26 mouse cellular contexts compared by ENCODE assay signal in genomic region chr8:124724301-124724700, GRCm38 (mm10). TPM values are rescaled to one million over a fixed set of nuclear protein-coding genes. Genes with fewer than 3 reads are reported as not detected.
DNase-seq lines count a peak whose midpoint lies in the region; ATAC-seq lines count a peak whose summit lies in the region.
"Had no signal": no experiment of that assay in that cellular context is flagged by ENCODE, and none has a peak within 500 bp of the region (broad histone marks: within the 10 kb centered on the region; RNA-seq: fewer than 3 reads in every experiment).

No protein-coding gene starts in this region.

- no peaks in the 10 kb centered on the region for H3K27me3 ChIP-seq in kidney, embryonic 14.5 days (ENCODE audit: control insufficient read depth, insufficient read depth, low read length)
- H3K27me3 ChIP-seq: embryonic facial prominence, embryonic 13.5 days; forebrain, embryonic 12.5 days; forebrain, embryonic 15.5 days; heart, embryonic 12.5 days; heart, embryonic 15.5 days had no signal

- H3K4me2 ChIP-seq in kidney, embryonic 14.5 days (replicated peaks; ENCODE audit: low read depth, low read length): no peak overlapping the region
- H3K4me2 ChIP-seq: embryonic facial prominence, embryonic 13.5 days; forebrain, embryonic 12.5 days; forebrain, embryonic 15.5 days; heart, embryonic 12.5 days; heart, embryonic 15.5 days; hindbrain, embryonic 14.5 days had no signal

- H3K4me3 ChIP-seq in kidney, embryonic 14.5 days (ENCODE audit: low read length): no peak overlapping the region
- H3K4me3 ChIP-seq: embryonic facial prominence, embryonic 10.5 days; embryonic facial prominence, embryonic 13.5 days; erythroblast, embryonic 14.5 days; forebrain, embryonic 12.5 days; forebrain, embryonic 15.5 days; heart, embryonic 12.5 days; heart, embryonic 15.5 days had no signal

- H3K27ac ChIP-seq in kidney, embryonic 14.5 days (ENCODE audit: low read depth, low read length): no peak overlapping the region
- H3K27ac ChIP-seq: embryonic facial prominence, embryonic 10.5 days; embryonic facial prominence, embryonic 13.5 days; forebrain, embryonic 12.5 days; forebrain, embryonic 15.5 days; heart, embryonic 15.5 days; hindbrain, embryonic 14.5 days had no signal

- DNase-seq in kidney, adult 8-10 months: peak; percentile 14 to 25
- peak; percentile 20 to 28 for DNase-seq in kidney, postnatal 36 days
- no peak for DNase-seq in kidney, adult 11 months
- DNase-seq in A20 (ENCODE audit: low read depth, low spot score): peak; percentile 58
- peak; percentile 45 for DNase-seq in yolk sac, embryonic 10.5 days (ENCODE audit: low spot score)
- DNase-seq: adrenal gland, adult 8-10 months; adrenal gland, postnatal 25 days; cerebellum, adult 11-12 months; cerebellum, adult 8-10 months; cerebellum, postnatal 10 days; cerebellum, postnatal 36 days; embryo, embryonic 11 days; gastrocnemius, postnatal 25 days; heart, adult 18-20 months; heart, postnatal 10 days; heart, postnatal 36 days had no signal

- no peak for ATAC-seq in kidney, embryonic 14.5 days (ENCODE audit: low FRiP score, low TSS enrichment)
- ATAC-seq: activated CD4-positive, CD25-positive, alpha-beta regulatory T cell, adult 4 months; forebrain, embryonic 15.5 days had no signal

- no peaks in the 10 kb centered on the region for H3K9me3 ChIP-seq in kidney, embryonic 14.5 days (ENCODE audit: control insufficient read depth, low read length)
- H3K9me3 ChIP-seq: embryonic facial prominence, embryonic 10.5 days; embryonic facial prominence, embryonic 13.5 days; forebrain, embryonic 12.5 days; forebrain, embryonic 15.5 days; heart, embryonic 12.5 days; heart, embryonic 15.5 days had no signal

- peaks cover 21% of the 10 kb centered on the region for H3K4me1 ChIP-seq in kidney, embryonic 14.5 days (ENCODE audit: control insufficient read depth, insufficient read depth, low read length)

- 98% methylated on average over 7 of the region's 7 CpGs for WGBS in kidney, embryonic 14.5 days

- no peak overlapping the region for H3K9ac ChIP-seq in kidney, embryonic 14.5 days (ENCODE audit: low read depth, low read length)
- H3K9ac ChIP-seq: embryonic facial prominence, embryonic 13.5 days; forebrain, embryonic 12.5 days; forebrain, embryonic 15.5 days; heart, embryonic 12.5 days; heart, embryonic 15.5 days; hindbrain, embryonic 14.5 days had no signal

- peaks cover 37% of the 10 kb centered on the region for H3K36me3 ChIP-seq in kidney, embryonic 14.5 days (ENCODE audit: control insufficient read depth, insufficient read depth, low read length)

RNA-seq across cellular contexts. Expression of gene Arv1, which starts 2.4 kb away (rescaled TPM):
- polyA plus RNA-seq in kidney, embryonic 14.5 days (2014; fragmentation: Nextera tagmentation; extraction: Ambion mirVana): 30.9 and 32.2 TPM in 2 replicates

RNA-seq across cellular contexts. Expression of gene Ttc13, which starts 2.5 kb away (rescaled TPM):
- 36.3 and 57.1 TPM in 2 replicates for polyA plus RNA-seq in kidney, embryonic 14.5 days (2014; fragmentation: Nextera tagmentation; extraction: Ambion mirVana)

RNA-seq across cellular contexts. Expression of gene Fam89a, which starts 27.3 kb away (rescaled TPM):
- 6.2 and 6.8 TPM in 2 replicates for polyA plus RNA-seq in kidney, embryonic 14.5 days (2014; fragmentation: Nextera tagmentation; extraction: Ambion mirVana)
- polyA plus RNA-seq: erythroblast, embryonic 14.5 days had no signal
